Mouse (Mus musculus) intestine, postnatal 0 days (tissue): Measurements from ENCODE around the gene Mgme1. TPM values are rescaled to one million over a fixed set of nuclear protein-coding genes. Genes with fewer than 3 reads are reported as not detected.

Experiments
- ATAC-seq: fragments of 200-750 bp; cut with Nextera tagmentation; 2 replicates; pipeline ENCODE4 v1.8.0; 2017; ENCODE audit warnings: mild to moderate bottlenecking, moderate TSS enrichment, moderate library complexity
- H3K27ac ChIP-seq: fragments of 300-500 bp; sonication (generic); 2 replicates; pipeline ENCODE4 v1.5.1; 2014; ENCODE audit warnings: mild to moderate bottlenecking, low read depth, low read length, moderate library complexity
- H3K27me3 ChIP-seq: fragments of 300-500 bp; sonication (generic); replicated peaks from 2 replicates; pipeline ENCODE4 v1.6.1; 2014; ENCODE audit warnings: low read length, mixed read lengths; ENCODE audit not compliant: control insufficient read depth, insufficient read depth
- H3K36me3 ChIP-seq: fragments of 300-500 bp; sonication (generic); 2 replicates; pipeline ENCODE4 v1.6.1; 2014; ENCODE audit warnings: mild to moderate bottlenecking, moderate library complexity; ENCODE audit not compliant: control insufficient read depth, insufficient read depth
- H3K4me1 ChIP-seq: fragments of 300-500 bp; sonication (generic); replicated peaks from 2 replicates; pipeline ENCODE4 v1.6.1; 2014; ENCODE audit warnings: antibody characterized with exemption, low read length, mixed read lengths; ENCODE audit not compliant: control insufficient read depth, insufficient read depth
- H3K4me2 ChIP-seq: fragments of 300-500 bp; sonication (generic); replicated peaks from 2 replicates; pipeline ENCODE4 v1.6.1; 2014; ENCODE audit warnings: low read depth, mild to moderate bottlenecking, moderate library complexity
- H3K4me3 ChIP-seq: fragments of 300-500 bp; sonication (generic); 2 replicates; pipeline ENCODE4 v1.5.1; 2014; ENCODE audit warnings: low read depth, low read length
- H3K9ac ChIP-seq: fragments of 300-500 bp; sonication (generic); 2 replicates; pipeline ENCODE4 v1.6.1; 2014; ENCODE audit warnings: mild to moderate bottlenecking, low read depth, low read length
- H3K9me3 ChIP-seq: fragments of 300-500 bp; sonication (generic); 2 replicates; pipeline ENCODE4 v1.6.1; 2016; ENCODE audit warnings: mixed run types; ENCODE audit not compliant: control insufficient read depth
- CTCF ChIP-seq: sonication (generic); IDR thresholded peaks from 2 replicates; pipeline ENCODE4 v1.5.1; 2016; ENCODE audit warnings: low read depth, mild to moderate bottlenecking, control low read depth, antibody characterized with exemption, moderate library complexity
- WGBS: fragments of 180-500 bp; shearing (Covaris S2); extraction: QIAGEN DNeasy Blood & Tissue Kit; methylation state at CpG from one replicate; pipeline ENCODE4 v1.1.7; 2014; 5-methylcytosine and 5-hydroxymethylcytosine counted together
- polyA plus RNA-seq: library from polyadenylated mRNA; unstranded; fragments of >200 nt; fragmentation: Nextera tagmentation; extraction: Ambion mirVana; gene quantifications from 2 replicates; pipeline ENCODE4 v1.2.1, GENCODE M21; 2015

The Mgme1 gene
- polyA plus RNA-seq, 1 experiment from 2014 or later: 9.6 TPM

DNA sequence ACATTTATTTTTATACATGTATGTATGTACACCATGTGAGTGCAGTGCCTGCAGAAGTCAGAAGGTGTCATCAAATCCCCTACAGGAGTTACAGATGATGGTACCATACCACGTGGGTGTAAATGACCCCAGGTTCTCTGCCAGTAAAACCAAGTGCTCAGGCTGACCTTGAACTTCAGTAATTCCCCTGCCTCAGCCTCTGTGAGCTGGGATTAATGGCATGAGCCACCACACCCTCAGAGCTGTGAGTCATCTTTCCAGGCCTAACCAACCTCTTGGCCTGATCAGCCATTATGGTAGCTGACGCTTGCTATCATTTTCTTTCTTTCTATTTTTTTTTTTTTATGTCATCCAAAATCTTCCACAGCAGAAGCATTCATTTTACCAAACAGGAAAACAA, 40.9 kb downstream of the Mgme1 start:
- H3K36me3 ChIP-seq: no peaks in the 10 kb centered on the region
- no peak overlapping the region for H3K27ac ChIP-seq
- ATAC-seq: no peak
- TF ChIP-seq CTCF: no peak
- H3K9me3 ChIP-seq: no peaks in the 10 kb centered on the region
- no peaks in the 10 kb centered on the region for H3K27me3 ChIP-seq
- no peaks in the 10 kb centered on the region for H3K4me1 ChIP-seq
- no peak overlapping the region for H3K4me3 ChIP-seq
- no peak overlapping the region for H3K9ac ChIP-seq
- no peak overlapping the region for H3K4me2 ChIP-seq
- WGBS: 73% methylated on average over 2 of the region's 2 CpGs

DNA sequence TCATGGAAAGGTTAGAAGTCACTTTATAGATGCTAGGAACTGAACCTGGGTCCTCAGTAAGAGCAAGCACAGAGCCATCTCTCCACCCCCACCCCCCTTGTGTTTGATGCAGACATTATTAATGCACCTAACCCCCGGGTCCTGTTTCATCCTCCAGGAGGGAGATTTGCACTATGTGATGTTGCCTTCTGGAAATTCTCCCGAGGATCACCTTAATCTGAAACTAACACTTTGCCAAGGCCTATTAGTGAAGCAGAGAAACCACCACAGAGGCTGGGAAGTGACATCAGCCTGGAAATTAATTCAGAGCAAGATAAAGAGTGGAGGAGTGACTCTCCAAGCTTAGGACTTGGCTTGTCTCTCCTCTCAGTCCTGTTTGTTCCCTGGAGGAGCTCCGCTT, 53.8 kb downstream of the Mgme1 start:
- Histone ChIP-seq H3K4me2 (no peak overlapping the region), H3K9ac (no peak overlapping the region), H3K4me1 (no peaks in the 10 kb centered on the region), H3K9me3 (no peaks in the 10 kb centered on the region), H3K36me3 (no peaks in the 10 kb centered on the region), H3K27me3 (0 out of 2 replicates have a peak, but pooled peaks cover 2% of the 10 kb centered on the region), H3K27ac (no peak overlapping the region), H3K4me3 (no peak overlapping the region)
- no peak for ATAC-seq
- WGBS: 73% methylated on average over 3 of the region's 3 CpGs
- TF ChIP-seq CTCF: no peak

DNA sequence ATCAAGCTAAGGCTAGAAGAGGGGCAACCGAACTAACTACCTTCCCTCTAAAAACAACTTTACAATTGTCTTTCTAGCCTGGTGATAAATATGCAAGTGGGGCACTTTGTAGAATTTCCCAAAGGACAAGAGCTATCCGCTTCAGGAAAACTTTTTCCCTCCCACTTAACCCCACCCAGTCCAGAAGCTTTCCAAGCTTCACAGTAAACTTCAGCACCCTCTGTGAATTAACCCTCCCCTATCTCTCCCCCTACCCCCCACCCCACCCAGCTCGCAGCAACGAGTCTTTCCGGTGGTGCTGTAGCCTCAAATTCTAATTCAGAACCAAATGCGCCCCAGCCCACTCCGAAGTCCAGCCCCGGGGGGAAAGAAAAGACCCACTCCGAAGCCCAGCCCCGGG, 59.0 kb downstream of the Mgme1 start:
- H3K9ac ChIP-seq: no peak overlapping the region
- no peak for TF ChIP-seq CTCF
- H3K4me1 ChIP-seq: peaks cover 6% of the 10 kb centered on the region; the same call in 1 of the 2 replicates
- WGBS: 10% methylated on average over 10 of the region's 10 CpGs
- no peaks in the 10 kb centered on the region for H3K36me3 ChIP-seq
- peak overlapping the region; percentile 99 for H3K4me2 ChIP-seq
- H3K27me3 ChIP-seq: peaks cover 12% of the 10 kb centered on the region; the same call in 1 of the 2 replicates
- no peaks in the 10 kb centered on the region for H3K9me3 ChIP-seq
- ATAC-seq: no peak
- 0 out of 2 replicates have a peak overlapping the region, but pooled peaks have one; percentile 56 for H3K4me3 ChIP-seq
- no peak overlapping the region for H3K27ac ChIP-seq

DNA sequence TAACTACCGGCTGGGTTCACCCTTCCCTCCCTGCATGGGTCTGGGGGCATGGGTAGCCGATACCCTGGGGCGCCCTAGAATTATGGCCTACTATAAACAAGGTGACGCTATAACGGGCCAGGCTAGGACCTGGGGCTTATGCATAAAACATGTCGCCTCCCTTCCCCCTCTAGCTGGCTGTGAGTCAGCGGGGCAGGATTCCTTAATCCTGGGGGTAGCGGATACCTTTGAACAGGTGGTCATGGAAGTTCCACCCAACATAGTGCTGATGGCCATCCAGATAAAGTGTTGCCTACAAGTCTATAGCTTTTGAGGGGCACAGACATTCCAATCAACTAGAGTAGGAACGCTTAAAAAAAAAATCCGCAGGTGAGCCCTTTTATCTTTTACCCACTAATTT, 59.5 kb downstream of the Mgme1 start:
- H3K4me2 ChIP-seq: peak overlapping the region; percentile 99
- 0 out of 2 replicates have a peak overlapping the region, but pooled peaks have one; percentile 4 for H3K9ac ChIP-seq
- WGBS: 11% methylated on average over 10 of the region's 10 CpGs
- H3K9me3 ChIP-seq: no peaks in the 10 kb centered on the region
- H3K27me3 ChIP-seq: peaks cover 13% of the 10 kb centered on the region; the same call in 1 of the 2 replicates
- no peak for TF ChIP-seq CTCF
- peak overlapping the region; percentile 56 for H3K4me3 ChIP-seq
- no peak for ATAC-seq
- H3K4me1 ChIP-seq: peaks cover 6% of the 10 kb centered on the region; the same call in 1 of the 2 replicates
- H3K27ac ChIP-seq: no peak overlapping the region
- H3K36me3 ChIP-seq: no peaks in the 10 kb centered on the region

- no peaks in the 10 kb centered on the region for H3K36me3 ChIP-seq
- peak overlapping the region; percentile 38 for H3K9ac ChIP-seq
- under 1% methylated on average over 41 of the region's 41 CpGs for WGBS
- H3K27ac ChIP-seq: peak overlapping the region; percentile 41; the same call in 1 of the 2 replicates
- H3K4me3 ChIP-seq: peak overlapping the region; percentile 56
- H3K9me3 ChIP-seq: no peaks in the 10 kb centered on the region
- TF ChIP-seq CTCF: no peak
- ATAC-seq: peak; percentile 61
- H3K4me2 ChIP-seq: peak overlapping the region; percentile 99
- peaks cover 13% of the 10 kb centered on the region; the same call in 1 of the 2 replicates for H3K27me3 ChIP-seq
- peaks cover 6% of the 10 kb centered on the region; the same call in 1 of the 2 replicates for H3K4me1 ChIP-seq
These were observed 60.0 kb downstream of the Mgme1 start for GRCm38 (mm10) chr2:144330352-144330959.

Other genes starting within 250 kb of the Mgme1 start
- gene Banf2, start 237.6 kb upstream of the Mgme1 start, polyA plus RNA-seq: not detected in 2 replicates
- gene Snx5, start 243 bp downstream of the Mgme1 start, polyA plus RNA-seq: 116 and 123 TPM in 2 replicates
- gene Ovol2, start 61.5 kb downstream of the Mgme1 start, polyA plus RNA-seq: 7.5 and 7.9 TPM in 2 replicates
- gene Kat14, start 98.3 kb downstream of the Mgme1 start, polyA plus RNA-seq: 34.9 and 40.9 TPM in 2 replicates
- gene Pet117, start 98.3 kb downstream of the Mgme1 start, polyA plus RNA-seq: 8.0 and 12.4 TPM in 2 replicates